Mouse (Mus musculus) adrenal gland, postnatal 10 days (tissue): Measurements from ENCODE around the gene Plcxd2. TPM values are rescaled to one million over a fixed set of nuclear protein-coding genes. Genes with fewer than 3 reads are reported as not detected.
A peak's percentile ranks its signal among the peaks of the same experiment; 100 is the strongest.

Source experiments
- DNase-seq: peaks from one replicate; pipeline ENCODE4 v3.0.0; 2021; ENCODE audit warnings: mixed read lengths
- total RNA-seq, 2 experiments: library from RNA; stranded (reverse); gene quantifications; 2 replicates each; pipeline ENCODE4 v1.2.3; 2021

Gene Plcxd2
- total RNA-seq, 2 experiments from 2014 or later, result 2.5 to 2.7 TPM

- DNase-seq, result no peak
Observed at GRCm38 (mm10) chr16:45986236-45986635, 23.8 kb downstream of the Plcxd2 start.

- DNase-seq, result peak; percentile 73
Observed at GRCm38 (mm10) chr16:45984610-45985606, 25.1 kb downstream of the Plcxd2 start.

GRCm38 (mm10) chr16:45976251-45976650, 33.8 kb downstream of the Plcxd2 start:
- no peak for DNase-seq

- no peak for DNase-seq
Observed at GRCm38 (mm10) chr16:45973959-45974686, 35.9 kb downstream of the Plcxd2 start.

- DNase-seq, result no peak
Observed at GRCm38 (mm10) chr16:45970187-45970586, 39.8 kb downstream of the Plcxd2 start.

GRCm38 (mm10) chr16:45968716-45969115, 41.3 kb downstream of the Plcxd2 start:
- DNase-seq, result no peak

- peak; percentile 83 for DNase-seq
Observed at GRCm38 (mm10) chr16:45967471-45967870, 42.5 kb downstream of the Plcxd2 start.

- no peak for DNase-seq
Observed at GRCm38 (mm10) chr16:45966604-45967003, 43.4 kb downstream of the Plcxd2 start.

- no peak for DNase-seq
Observed at GRCm38 (mm10) chr16:45964777-45965176, 45.2 kb downstream of the Plcxd2 start.

- no peak for DNase-seq
Observed at GRCm38 (mm10) chr16:45963837-45964236, 46.2 kb downstream of the Plcxd2 start.

GRCm38 (mm10) chr16:45963088-45963487, 46.9 kb downstream of the Plcxd2 start:
- no peak for DNase-seq

- DNase-seq, result no peak
Observed at GRCm38 (mm10) chr16:45960978-45961377, 49.0 kb downstream of the Plcxd2 start.

- DNase-seq, result no peak
Observed at GRCm38 (mm10) chr16:45956390-45956950, 53.5 kb downstream of the Plcxd2 start.

GRCm38 (mm10) chr16:45953394-45953793, 56.6 kb downstream of the Plcxd2 start, which contains the start of gene Phldb2:
TSS of gene Phldb2 (minus strand) at chr16:45953598.
- DNase-seq, result no peak

- no peak for DNase-seq
Observed at GRCm38 (mm10) chr16:45952501-45952900, 57.5 kb downstream of the Plcxd2 start.

- no peak for DNase-seq
Observed at GRCm38 (mm10) chr16:45952035-45952434, 58.0 kb downstream of the Plcxd2 start.

GRCm38 (mm10) chr16:45946335-45946734, 63.7 kb downstream of the Plcxd2 start:
- no peak for DNase-seq

GRCm38 (mm10) chr16:45945649-45946048, 64.4 kb downstream of the Plcxd2 start:
- no peak for DNase-seq

- no peak for DNase-seq
Observed at GRCm38 (mm10) chr16:45945174-45945631, 64.8 kb downstream of the Plcxd2 start.

- no peak for DNase-seq
Observed at GRCm38 (mm10) chr16:45942169-45942891, 67.7 kb downstream of the Plcxd2 start.

GRCm38 (mm10) chr16:45940701-45941100, 69.3 kb downstream of the Plcxd2 start:
- DNase-seq, result no peak

GRCm38 (mm10) chr16:45939436-45939835, 70.6 kb downstream of the Plcxd2 start:
- DNase-seq, result no peak
